Comparison of ENCODE assay signal across 19 mouse cellular contexts in the genomic region with DNA sequence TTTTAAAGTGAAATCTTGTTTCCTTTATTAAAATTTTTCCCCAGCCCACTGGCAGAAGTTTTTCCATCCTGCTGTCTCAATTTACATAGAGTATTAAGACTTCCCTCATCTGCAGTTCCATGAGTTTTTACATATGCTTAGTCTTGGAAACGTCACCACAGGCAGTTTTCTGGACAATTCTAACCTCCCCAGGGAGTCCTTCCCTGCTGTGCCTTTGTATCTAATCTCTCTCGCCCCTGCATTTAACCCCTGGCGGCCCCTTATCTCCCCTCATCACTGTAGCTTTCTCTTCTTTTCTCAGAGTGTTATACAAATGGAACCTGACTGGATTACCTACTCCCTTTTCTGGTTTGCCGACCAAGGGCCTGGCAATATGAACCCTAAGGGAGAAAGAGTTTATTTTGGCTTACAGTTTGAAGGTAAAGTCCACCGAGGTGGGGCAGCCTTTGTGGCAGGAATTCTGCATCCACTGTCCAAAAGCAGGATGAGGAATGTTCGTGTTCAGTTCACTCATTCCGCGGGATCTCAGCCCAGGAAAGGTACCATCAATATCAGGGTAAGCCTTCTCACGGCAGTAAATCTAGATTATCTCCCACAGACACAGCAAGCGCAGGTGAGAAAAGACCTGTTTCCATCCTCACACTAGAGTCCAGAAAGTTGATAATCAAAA.
A peak's percentile ranks its signal among the peaks of the same experiment; 100 is the strongest.
DNase-seq lines count a peak whose midpoint lies in the region; ATAC-seq and TF ChIP-seq lines count a peak whose summit lies in the region.
"Had no signal": no experiment of that assay in that cellular context is flagged by ENCODE, and none has a peak within 500 bp of the region (broad histone marks: within the 10 kb centered on the region; RNA-seq: fewer than 3 reads in every experiment).

No protein-coding gene starts in this region.

- intact Hi-C loops in gastrocnemius, postnatal 14 days (cut with DNase I; ENCODE audit: low total_unique reads) = no loop called here

- H3K27me3 ChIP-seq in embryonic facial prominence, embryonic 13.5 days = no peaks in the 10 kb centered on the region
- H3K27me3 ChIP-seq in embryonic facial prominence, embryonic 10.5 days (replicated peaks; ENCODE audit: low read depth, poor library complexity, severe bottlenecking) = no peaks in the 10 kb centered on the region
- H3K27me3 ChIP-seq in liver, adult 2 months (ENCODE audit: control insufficient read depth, insufficient read depth, low read length) = no peaks in the 10 kb centered on the region
- H3K27me3 ChIP-seq in liver, postnatal 0 days (ENCODE audit: insufficient read depth, low read length) = no peaks in the 10 kb centered on the region
- H3K27me3 ChIP-seq: embryonic facial prominence, embryonic 12.5 days; forebrain, embryonic 15.5 days; heart, embryonic 13.5 days; hindbrain, embryonic 15.5 days; Patski had no signal

- no peak overlapping the region for H3K4me2 ChIP-seq in embryonic facial prominence, embryonic 13.5 days
- no peak overlapping the region for H3K4me2 ChIP-seq in liver, postnatal 0 days (ENCODE audit: low read depth, low read length)
- H3K4me2 ChIP-seq: embryonic facial prominence, embryonic 12.5 days; forebrain, embryonic 15.5 days; heart, embryonic 13.5 days; hindbrain, embryonic 15.5 days had no signal

- TF ChIP-seq POLR2A in liver, adult 2 months (IDR thresholded peaks at IDR 0.05; ENCODE audit: extremely low read depth, insufficient read depth, low read length) = no peak

- DNase-seq in embryonic facial prominence, embryonic 10.5 days (ENCODE audit: low spot score) = no peak
- DNase-seq in liver, adult 2 months (ENCODE audit: extremely low read depth, low read depth, low spot score) = peak; percentile 89
- no peak for DNase-seq in liver, postnatal 0 days
- peak; percentile 78 for DNase-seq in R1 (ENCODE audit: low read depth, low spot score)
- DNase-seq in retina, postnatal 1 day = peak; percentile 32
- DNase-seq in gastrocnemius, postnatal 14 days = no peak
- DNase-seq: B cell, adult 2 months; cerebellum, adult 11 months; cerebellum, adult 8-10 months; embryo, embryonic 11 days; gastrocnemius, postnatal 36 days had no signal

- H3K9me3 ChIP-seq in embryonic facial prominence, embryonic 13.5 days = no peaks in the 10 kb centered on the region
- no peaks in the 10 kb centered on the region for H3K9me3 ChIP-seq in embryonic facial prominence, embryonic 10.5 days
- H3K9me3 ChIP-seq in liver, postnatal 0 days (ENCODE audit: low read length) = no peaks in the 10 kb centered on the region
- H3K9me3 ChIP-seq: embryonic facial prominence, embryonic 12.5 days; forebrain, embryonic 15.5 days; hindbrain, embryonic 15.5 days had no signal

- TF ChIP-seq EP300 in liver, postnatal 0 days (IDR thresholded peaks at IDR 0.05; ENCODE audit: low read depth) = no peak

- no peak for TF ChIP-seq CTCF in liver, adult 2 months (IDR thresholded peaks at IDR 0.05; ENCODE audit: low read depth, low read length)
- TF ChIP-seq CTCF in liver, postnatal 0 days (IDR thresholded peaks at IDR 0.05; ENCODE audit: low read depth) = no peak

- H3K36me3 ChIP-seq in embryonic facial prominence, embryonic 13.5 days = no peaks in the 10 kb centered on the region
- no peaks in the 10 kb centered on the region for H3K36me3 ChIP-seq in embryonic facial prominence, embryonic 10.5 days (replicated peaks)
- no peaks in the 10 kb centered on the region for H3K36me3 ChIP-seq in liver, adult 2 months (ENCODE audit: control insufficient read depth, insufficient read depth, low read length)
- H3K36me3 ChIP-seq in liver, postnatal 0 days (replicated peaks; ENCODE audit: insufficient read depth, low read length) = no peaks in the 10 kb centered on the region
- H3K36me3 ChIP-seq: embryonic facial prominence, embryonic 12.5 days; forebrain, embryonic 15.5 days; heart, embryonic 13.5 days; hindbrain, embryonic 15.5 days had no signal

- H3K4me1 ChIP-seq in embryonic facial prominence, embryonic 13.5 days = peaks cover 8% of the 10 kb centered on the region
- H3K4me1 ChIP-seq in embryonic facial prominence, embryonic 10.5 days = peaks cover 11% of the 10 kb centered on the region
- peaks cover 2% of the 10 kb centered on the region; the same call in 1 of the 2 replicates for H3K4me1 ChIP-seq in liver, adult 2 months (ENCODE audit: control insufficient read depth, insufficient read depth, low read length)
- H3K4me1 ChIP-seq in liver, postnatal 0 days (ENCODE audit: insufficient read depth) = no peaks in the 10 kb centered on the region; the same call in 1 of the 2 replicates
- H3K4me1 ChIP-seq: embryonic facial prominence, embryonic 12.5 days; forebrain, embryonic 15.5 days; heart, embryonic 13.5 days; hindbrain, embryonic 15.5 days had no signal

- ATAC-seq in embryonic facial prominence, embryonic 13.5 days (ENCODE audit: insufficient number of reproducible peaks, insufficient read depth, low FRiP score, low TSS enrichment, low read depth) = no peak
- no peak for ATAC-seq in liver, postnatal 0 days
- ATAC-seq: CD4-positive, CD25-positive, alpha-beta regulatory T cell, adult 4 months; Patski had no signal

- H3K79me2 ChIP-seq in liver, adult 2 months (ENCODE audit: control insufficient read depth, insufficient read depth, low read length) = no peaks in the 10 kb centered on the region

- WGBS in embryonic facial prominence, embryonic 13.5 days = 66% methylated on average over 10 of the region's 10 CpGs
- 68% methylated on average over 10 of the region's 10 CpGs for WGBS in embryonic facial prominence, embryonic 10.5 days
- 60% methylated on average over 10 of the region's 10 CpGs for WGBS in liver, adult 2 months
- WGBS in liver, postnatal 0 days (ENCODE audit: insufficient replicate concordance) = 72% methylated on average over 10 of the region's 10 CpGs

- no peak overlapping the region for H3K9ac ChIP-seq in embryonic facial prominence, embryonic 13.5 days
- no peak overlapping the region for H3K9ac ChIP-seq in liver, adult 2 months (ENCODE audit: low read depth, low read length)
- H3K9ac ChIP-seq in liver, postnatal 0 days (replicated peaks) = no peak overlapping the region
- H3K9ac ChIP-seq: embryonic facial prominence, embryonic 12.5 days; forebrain, embryonic 15.5 days; heart, embryonic 13.5 days; hindbrain, embryonic 15.5 days had no signal

- H3K4me3 ChIP-seq in embryonic facial prominence, embryonic 13.5 days = no peak overlapping the region
- no peak overlapping the region for H3K4me3 ChIP-seq in embryonic facial prominence, embryonic 10.5 days
- H3K4me3 ChIP-seq in liver, adult 2 months (ENCODE audit: insufficient read depth, low read depth, low read length) = no peak overlapping the region
- H3K4me3 ChIP-seq in liver, postnatal 0 days (ENCODE audit: low read depth, low read length) = no peak overlapping the region
- H3K4me3 ChIP-seq: embryonic facial prominence, embryonic 12.5 days; forebrain, embryonic 15.5 days; gastrocnemius, adult 2 months; heart, embryonic 13.5 days; hindbrain, embryonic 15.5 days had no signal

- H3K27ac ChIP-seq in embryonic facial prominence, embryonic 13.5 days = peak overlapping the region; percentile 29; the same call in 1 of the 2 replicates
- no peak overlapping the region for H3K27ac ChIP-seq in embryonic facial prominence, embryonic 10.5 days (replicated peaks)
- peak overlapping the region; percentile 53 for H3K27ac ChIP-seq in liver, adult 2 months (replicated peaks; ENCODE audit: insufficient read depth, low read depth, low read length)
- no peak overlapping the region for H3K27ac ChIP-seq in liver, postnatal 0 days (ENCODE audit: low read depth)
- H3K27ac ChIP-seq: embryonic facial prominence, embryonic 12.5 days; forebrain, embryonic 15.5 days; gastrocnemius, adult 2 months; heart, embryonic 13.5 days; hindbrain, embryonic 15.5 days had no signal

Comparison
In these comparisons a context has a peak if more than half of its experiments do, and no peak if none do; other contexts are left out.
1. H3K27ac ChIP-seq: peak in embryonic facial prominence, embryonic 13.5 days (single experiment) and liver, adult 2 months (single experiment); none in embryonic facial prominence, embryonic 10.5 days (single experiment) and liver, postnatal 0 days (single experiment).
2. DNase-seq: peak in liver, adult 2 months (single experiment), R1 (single experiment) and retina, postnatal 1 day (single experiment); none in embryonic facial prominence, embryonic 10.5 days (single experiment), liver, postnatal 0 days (single experiment) and gastrocnemius, postnatal 14 days (single experiment).